Mouse (Mus musculus): ENCODE measurements around the gene C1galt1. TPM values are rescaled to one million over a fixed set of nuclear protein-coding genes. Genes with fewer than 3 reads are reported as not detected.

Gene C1galt1
- total and polyA plus RNA-seq, 3 experiments: 7.0 to 22.2 (median 12.2) TPM

DNA sequence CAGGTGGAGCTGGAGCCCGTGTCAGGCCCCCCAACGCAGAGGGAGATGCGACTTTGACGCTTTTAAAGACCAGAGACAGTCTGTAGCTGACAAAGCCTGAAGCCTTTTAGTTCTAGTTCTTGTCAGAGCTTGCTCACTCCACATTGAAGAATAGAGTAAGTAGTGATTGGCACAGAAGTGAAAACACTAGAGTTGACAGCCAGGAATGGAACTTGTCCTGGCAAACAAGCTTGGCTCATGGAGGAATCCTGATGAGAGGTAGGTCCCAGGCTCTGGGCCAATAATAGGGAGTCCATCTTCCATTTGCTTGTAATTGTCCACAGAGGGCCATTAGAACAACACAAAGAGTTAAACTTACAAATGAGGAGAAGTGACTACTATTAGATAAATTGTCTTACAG lies 18.7 kb downstream of the C1galt1 start:
- no peaks in the 10 kb centered on the region for H3K27me3 ChIP-seq (replicated peaks)
- peaks cover 0 to 39% of the 10 kb centered on the region in 2 experiments for H3K36me3 ChIP-seq (replicated peaks in 1 of 2; ENCODE audit: control insufficient read depth in 1 of 2, insufficient read depth in 1 of 2, low read length in 1 of 2)
- dilution Hi-C loops (cut with MboI; ENCODE audit: extremely low pct_ligation_motif_present, extremely low pct_unique_long_range_greater_than_20kb, low sequenced_read_pairs) (no loop called here), in situ Hi-C loops (cut with MboI; ENCODE audit: low pct_ligation_motif_present, low pct_unique_long_range_greater_than_20kb, low sequenced_read_pairs) (no loop called here)
- no peak overlapping the region for H3K4me2 ChIP-seq (ENCODE audit: insufficient read depth, low read depth, poor library complexity, severe bottlenecking)
- H3K4me3 ChIP-seq (replicated peaks in 1 of 3; ENCODE audit: low read depth in 2 of 3, low read length in 2 of 3, poor library complexity in 1 of 3): no peak overlapping the region
- H3K79me2 ChIP-seq (replicated peaks; ENCODE audit: control insufficient read depth, extremely low read depth, insufficient read depth, poor library complexity, severe bottlenecking): no peaks in the 10 kb centered on the region
- DNase-seq (ENCODE audit: extremely low read depth): no peak
- H3K27ac ChIP-seq (ENCODE audit: insufficient read depth, low read depth): no peak overlapping the region
- H3K9ac ChIP-seq (ENCODE audit: insufficient read depth, low read depth): no peak overlapping the region
- no peak for TF ChIP-seq ZMIZ1 (IDR thresholded peaks at IDR 0.05; ENCODE audit: low read depth, low read length)
- TF ChIP-seq RAD21 (IDR thresholded peaks at IDR 0.05; ENCODE audit: low read depth, low read length): no peak
- no peak for TF ChIP-seq GABPA (IDR thresholded peaks at IDR 0.05; ENCODE audit: insufficient replicate concordance, low read depth, low read length)
- no peak for TF ChIP-seq SIN3A (IDR thresholded peaks at IDR 0.05; ENCODE audit: low read length)
- no peak for TF ChIP-seq ZNF384 (IDR thresholded peaks at IDR 0.05; ENCODE audit: low read depth, low read length)
- no peak for TF ChIP-seq USF2 (conservative IDR thresholded peaks at IDR 0.05; ENCODE audit: low read depth, low read length)
- no peak for TF ChIP-seq MXI1 (IDR thresholded peaks at IDR 0.05; ENCODE audit: low read depth, low read length)
- no peak for TF ChIP-seq TCF12 (IDR thresholded peaks at IDR 0.05; ENCODE audit: low read depth, low read length)
- TF ChIP-seq ETS1 (conservative IDR thresholded peaks at IDR 0.05; ENCODE audit: low read depth, low read length): no peak
- no peak for TF ChIP-seq JUN (IDR thresholded peaks at IDR 0.05; ENCODE audit: insufficient read depth, low read depth, low read length)
- TF ChIP-seq RCOR1 (conservative IDR thresholded peaks at IDR 0.05; ENCODE audit: low read depth, low read length): no peak
- no peak for TF ChIP-seq CHD2 (IDR thresholded peaks at IDR 0.05; ENCODE audit: low read length)
- no peaks in the 10 kb centered on the region for H3K9me3 ChIP-seq (replicated peaks; ENCODE audit: low read length)
- no peaks in the 10 kb centered on the region for H3K4me1 ChIP-seq (ENCODE audit: control insufficient read depth in 1 of 2, insufficient read depth in 2 of 2)

GRCm38 (mm10) chr6:7876836-7877235 lies 32.2 kb downstream of the C1galt1 start:
- Histone ChIP-seq H3K27ac (ENCODE audit: insufficient read depth, low read depth) (no peak overlapping the region), H3K4me1 (ENCODE audit: control insufficient read depth in 1 of 2, insufficient read depth in 2 of 2) (no peaks in the 10 kb centered on the region), H3K9ac (ENCODE audit: insufficient read depth, low read depth) (no peak overlapping the region), H3K9me3 (replicated peaks; ENCODE audit: low read length) (no peaks in the 10 kb centered on the region), H3K4me2 (ENCODE audit: insufficient read depth, low read depth, poor library complexity, severe bottlenecking) (no peak overlapping the region), H3K36me3 (replicated peaks in 1 of 2; ENCODE audit: control insufficient read depth in 1 of 2, insufficient read depth in 1 of 2, low read length in 1 of 2) (no peaks in the 10 kb centered on the region), H3K79me2 (replicated peaks; ENCODE audit: control insufficient read depth, extremely low read depth, insufficient read depth, poor library complexity, severe bottlenecking) (no peaks in the 10 kb centered on the region), H3K4me3 (replicated peaks in 1 of 3; ENCODE audit: low read depth in 2 of 3, low read length in 2 of 3, poor library complexity in 1 of 3) (no peak overlapping the region), H3K27me3 (replicated peaks) (no peaks in the 10 kb centered on the region)
- no peak for DNase-seq (ENCODE audit: extremely low read depth)
- dilution Hi-C loops (cut with MboI; ENCODE audit: extremely low pct_ligation_motif_present, extremely low pct_unique_long_range_greater_than_20kb, low sequenced_read_pairs): no loop called here
- TF ChIP-seq MAX (IDR thresholded peaks at IDR 0.05; ENCODE audit: low read length) (no peak), JUN (IDR thresholded peaks at IDR 0.05; ENCODE audit: insufficient read depth, low read depth, low read length) (no peak), NELFE (IDR thresholded peaks at IDR 0.05; ENCODE audit: low read depth, low read length) (no peak), CHD2 (IDR thresholded peaks at IDR 0.05; ENCODE audit: low read length) (no peak), MXI1 (IDR thresholded peaks at IDR 0.05; ENCODE audit: low read depth, low read length) (no peak)
- in situ Hi-C loops (cut with MboI; ENCODE audit: low pct_ligation_motif_present, low pct_unique_long_range_greater_than_20kb, low sequenced_read_pairs): no loop called here
